Mouse (Mus musculus) olfactory bulb, adult 2 months (tissue): ENCODE data around the gene Ces2a.

ENCODE experiments used
- CTCF ChIP-seq: fragments of 200-500 bp; IDR thresholded peaks from 2 replicates; pipeline ENCODE4 v1.5.1; 2012; ENCODE audit warnings: low read depth, mild to moderate bottlenecking, low read length, moderate library complexity; ENCODE audit not compliant: insufficient read depth
- POLR2A ChIP-seq: fragments of 200-500 bp; IDR thresholded peaks from 2 replicates; pipeline ENCODE4 v1.6.1; 2012; ENCODE audit warnings: mild to moderate bottlenecking, low read depth, low read length, moderate library complexity; ENCODE audit not compliant: insufficient read depth

- TF ChIP-seq POLR2A (no peak), CTCF (no peak)
These were observed 19.0 kb downstream of the Ces2a start for GRCm38 (mm10) chr8:104752818-104753217.
